Mouse (Mus musculus) ovary, postnatal 14 days (tissue): ENCODE results near the gene Nup85.

Experiments
- DNase-seq: peaks from one replicate; pipeline ENCODE4 v3.0.0; 2022; ENCODE audit warnings: low spot score

Gene Nup85

GRCm38 (mm10) chr11:115614346-115615107 is 50.3 kb downstream of the Nup85 start:
- no peak for DNase-seq

- DNase-seq = peak; percentile 39
Measured at GRCm38 (mm10) chr11:115615108-115615825, 51.0 kb downstream of the Nup85 start.

- no peak for DNase-seq
Measured at GRCm38 (mm10) chr11:115615875-115616274, 51.6 kb downstream of the Nup85 start.

GRCm38 (mm10) chr11:115616371-115616770 is 52.1 kb downstream of the Nup85 start:
- no peak for DNase-seq

- no peak for DNase-seq
Measured at GRCm38 (mm10) chr11:115616893-115617292, 52.7 kb downstream of the Nup85 start.

- DNase-seq = no peak
Measured at GRCm38 (mm10) chr11:115618001-115618400, 53.8 kb downstream of the Nup85 start.

- no peak for DNase-seq
Measured at GRCm38 (mm10) chr11:115618732-115619516, 54.7 kb downstream of the Nup85 start.

- no peak for DNase-seq
Measured at GRCm38 (mm10) chr11:115619949-115620348, 55.7 kb downstream of the Nup85 start.

GRCm38 (mm10) chr11:115623487-115624070 is 59.3 kb downstream of the Nup85 start:
- no peak for DNase-seq

- no peak for DNase-seq
Measured at GRCm38 (mm10) chr11:115625877-115626276, 61.6 kb downstream of the Nup85 start.

GRCm38 (mm10) chr11:115626824-115627616 is 62.8 kb downstream of the Nup85 start:
- no peak for DNase-seq

GRCm38 (mm10) chr11:115627705-115628464 is 63.7 kb downstream of the Nup85 start, which contains the start of gene Slc25a19:
TSS of gene Slc25a19 (minus strand) at chr11:115628295.
- peak; percentile 96 for DNase-seq

GRCm38 (mm10) chr11:115628465-115629101 is 64.3 kb downstream of the Nup85 start:
- no peak for DNase-seq

GRCm38 (mm10) chr11:115629734-115630531 is 65.7 kb downstream of the Nup85 start:
- DNase-seq = no peak

GRCm38 (mm10) chr11:115630532-115631504 is 66.6 kb downstream of the Nup85 start:
- DNase-seq = no peak

- DNase-seq = no peak
Measured at GRCm38 (mm10) chr11:115631505-115631890, 67.3 kb downstream of the Nup85 start.

- no peak for DNase-seq
Measured at GRCm38 (mm10) chr11:115632247-115632646, 68.0 kb downstream of the Nup85 start.

- DNase-seq = no peak
Measured at GRCm38 (mm10) chr11:115632862-115633261, 68.6 kb downstream of the Nup85 start.
